Comparison of ENCODE assay signal across 17 mouse cellular contexts in the genomic region with DNA sequence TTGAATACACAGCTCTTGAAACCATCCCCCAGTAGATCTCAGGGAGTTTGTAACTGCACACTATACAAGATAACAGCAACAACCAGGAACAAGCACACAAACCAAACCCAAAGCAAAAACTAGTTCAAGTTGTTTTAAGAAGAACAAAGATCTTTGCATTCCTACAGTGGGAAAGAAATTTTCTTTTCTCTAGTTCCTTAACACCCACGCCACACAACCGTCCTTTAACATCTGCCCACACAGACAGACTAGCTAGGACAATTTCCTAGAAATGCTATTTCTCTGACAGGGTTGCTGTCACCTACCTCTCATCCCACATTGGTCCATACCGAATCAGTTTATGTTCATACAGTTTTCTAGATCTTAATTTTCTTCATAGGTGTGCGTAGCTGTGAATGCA. TPM values are rescaled to one million over a fixed set of nuclear protein-coding genes. Genes with fewer than 3 reads are reported as not detected.
"Had no signal": no experiment of that assay in that cellular context is flagged by ENCODE, and none has a peak within 500 bp of the region (broad histone marks: within the 10 kb centered on the region; RNA-seq: fewer than 3 reads in every experiment).

No protein-coding gene starts in this region.

- DNase-seq: cerebellum, adult 8-10 months; cerebellum, adult 9-10 months; cerebellum, adult 9-11 months; cerebellum, postnatal 10 days; cerebellum, postnatal 14 days; cerebellum, postnatal 25 days; cerebellum, postnatal 36 days; embryo, embryonic 11 days; forebrain, postnatal 0 days; gastrocnemius, adult 2 months; gastrocnemius, postnatal 10 days; gastrocnemius, postnatal 14 days; gastrocnemius, postnatal 25 days; gastrocnemius, postnatal 36 days; heart, adult 11 months; heart, adult 18-20 months; heart, adult 2 months had no signal

RNA-seq across cellular contexts. Expression of a gene that starts 27.9 kb away (rescaled TPM):
- total RNA-seq: gastrocnemius, postnatal 36 days had no signal
